Mouse (Mus musculus): ENCODE measurements around the gene Myo19. TPM values are rescaled to one million over a fixed set of nuclear protein-coding genes. Genes with fewer than 3 reads are reported as not detected.

Gene Myo19
- 3.4 and 5.2 TPM in 2 replicates for polyA plus RNA-seq (2015; fragmentation: Nextera tagmentation; extraction: Ambion mirVana)

- H3K9ac ChIP-seq = peak within 1 kb of the TSS; percentile 90
- H3K36me3 ChIP-seq = peaks cover 41% of the 10 kb centered on the region
- ATAC-seq (ENCODE audit: low read depth) = peak; percentile 94
- DNase-seq = peak; percentile 82
- H3K27me3 ChIP-seq = no peaks in the 10 kb centered on the region
- H3K4me1 ChIP-seq (replicated peaks) = peaks cover 44% of the 10 kb centered on the region
- H3K9me3 ChIP-seq (replicated peaks) = no peaks in the 10 kb centered on the region
- peak within 1 kb of the TSS; percentile 100 for H3K4me2 ChIP-seq
- under 1% methylated on average over 81 of the region's 81 CpGs for WGBS (ENCODE audit: insufficient replicate concordance)
- peak within 1 kb of the TSS; percentile 91 for H3K27ac ChIP-seq
- H3K4me3 ChIP-seq (replicated peaks) = peak within 1 kb of the TSS; percentile 88
These were observed at the start of gene Myo19, which contains the start of gene Pigw for GRCm38 (mm10) chr11:84879772-84880464. Gene Myo19, plus strand, starts transcription at chr11:84880148. Gene Pigw, minus strand, starts transcription at chr11:84880285.

DNA sequence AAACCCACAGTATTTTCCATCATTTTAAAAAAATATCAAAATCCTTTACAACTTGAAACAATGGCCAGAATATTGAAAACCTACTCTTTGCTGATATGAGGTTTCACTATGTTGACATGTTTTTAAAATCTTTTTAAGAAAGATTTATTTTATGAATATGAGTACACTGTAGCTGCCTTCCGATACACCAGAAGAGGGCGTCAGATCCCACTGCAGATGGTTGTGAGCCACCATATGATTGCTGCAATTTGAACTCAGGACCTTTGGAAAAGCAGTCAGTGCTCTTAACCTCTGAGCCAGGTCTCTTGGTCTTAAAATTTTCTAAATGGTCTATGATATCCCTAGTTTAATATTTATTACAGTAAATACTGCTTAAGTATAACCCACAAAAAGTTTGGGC lies 40.6 kb upstream of the Myo19 start:
- Histone ChIP-seq H3K36me3 (peaks cover 92% of the 10 kb centered on the region), H3K4me2 (no peak overlapping the region), H3K27ac (no peak overlapping the region), H3K4me1 (replicated peaks) (no peaks in the 10 kb centered on the region), H3K9me3 (replicated peaks) (no peaks in the 10 kb centered on the region), H3K4me3 (replicated peaks) (no peak overlapping the region), H3K9ac (no peak overlapping the region), H3K27me3 (no peaks in the 10 kb centered on the region)
- ATAC-seq (ENCODE audit: low read depth) = no peak
- DNase-seq = no peak
- 74% methylated on average over 2 of the region's 2 CpGs for WGBS (ENCODE audit: insufficient replicate concordance)

- 93% methylated on average over 15 of the region's 15 CpGs for WGBS (ENCODE audit: insufficient replicate concordance)
- DNase-seq = no peak
- no peaks in the 10 kb centered on the region for H3K9me3 ChIP-seq (replicated peaks)
- H3K27ac ChIP-seq = no peak overlapping the region
- no peaks in the 10 kb centered on the region for H3K4me1 ChIP-seq (replicated peaks)
- H3K4me2 ChIP-seq = no peak overlapping the region
- no peak overlapping the region for H3K4me3 ChIP-seq (replicated peaks)
- no peak overlapping the region for H3K9ac ChIP-seq
- H3K27me3 ChIP-seq = no peaks in the 10 kb centered on the region
- no peak for ATAC-seq (ENCODE audit: low read depth)
- H3K36me3 ChIP-seq = peaks cover 83% of the 10 kb centered on the region
These were observed 33.0 kb upstream of the Myo19 start for GRCm38 (mm10) chr11:84846741-84847474.

- no peak overlapping the region for H3K27ac ChIP-seq
- no peak overlapping the region for H3K4me3 ChIP-seq (replicated peaks)
- no peaks in the 10 kb centered on the region for H3K4me1 ChIP-seq (replicated peaks)
- no peaks in the 10 kb centered on the region for H3K9me3 ChIP-seq (replicated peaks)
- H3K4me2 ChIP-seq = no peak overlapping the region
- H3K36me3 ChIP-seq = peaks cover 82% of the 10 kb centered on the region
- 83% methylated on average over 7 of the region's 7 CpGs for WGBS (ENCODE audit: insufficient replicate concordance)
- ATAC-seq (ENCODE audit: low read depth) (no peak), DNase-seq (no peak)
- no peaks in the 10 kb centered on the region for H3K27me3 ChIP-seq
- no peak overlapping the region for H3K9ac ChIP-seq
These were observed 32.4 kb upstream of the Myo19 start for GRCm38 (mm10) chr11:84847475-84848090.

GRCm38 (mm10) chr11:84855285-84855684 lies 24.7 kb upstream of the Myo19 start:
- ATAC-seq (ENCODE audit: low read depth) = no peak
- Histone ChIP-seq H3K9ac (no peak overlapping the region), H3K4me3 (replicated peaks) (no peak overlapping the region), H3K4me2 (no peak overlapping the region), H3K27ac (no peak overlapping the region), H3K4me1 (replicated peaks) (no peaks in the 10 kb centered on the region), H3K9me3 (replicated peaks) (no peaks in the 10 kb centered on the region), H3K36me3 (peaks cover 87% of the 10 kb centered on the region), H3K27me3 (no peaks in the 10 kb centered on the region)
- no peak for DNase-seq
- 95% methylated on average over 6 of the region's 6 CpGs for WGBS (ENCODE audit: insufficient replicate concordance)

DNA sequence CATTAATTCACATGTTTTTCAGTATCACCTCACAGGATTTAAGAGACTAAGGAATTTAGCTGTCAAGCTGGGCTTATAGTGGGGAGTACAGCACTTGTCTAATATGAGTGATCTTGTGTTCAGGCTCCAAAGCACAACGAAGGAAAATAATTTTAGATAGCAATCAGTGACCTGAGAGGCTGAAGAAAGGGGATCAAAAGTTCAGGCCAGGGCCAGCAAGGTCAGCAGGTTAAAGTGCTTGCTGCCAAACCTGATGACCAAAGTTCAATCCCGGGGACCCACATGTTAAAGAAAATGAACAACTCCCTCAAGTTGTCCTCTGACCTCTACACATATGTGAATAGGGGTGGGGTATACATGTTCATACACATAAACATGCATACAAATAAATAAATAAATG lies 14.7 kb upstream of the Myo19 start:
- H3K27ac ChIP-seq = no peak overlapping the region

GRCm38 (mm10) chr11:84867586-84867985 lies 12.4 kb upstream of the Myo19 start:
- no peaks in the 10 kb centered on the region for H3K9me3 ChIP-seq (replicated peaks)
- peak overlapping the region; percentile 56 for H3K4me3 ChIP-seq (replicated peaks)
- H3K9ac ChIP-seq = peak overlapping the region; percentile 70
- peak overlapping the region; percentile 25; the same call in 1 of the 2 replicates for H3K27ac ChIP-seq
- WGBS (ENCODE audit: insufficient replicate concordance) = 68% methylated on average over 2 of the region's 2 CpGs
- peak overlapping the region; percentile 69 for H3K4me2 ChIP-seq
- peaks cover 47% of the 10 kb centered on the region for H3K4me1 ChIP-seq (replicated peaks)
- ATAC-seq (ENCODE audit: low read depth) (no peak), DNase-seq (no peak)
- H3K27me3 ChIP-seq = no peaks in the 10 kb centered on the region
- H3K36me3 ChIP-seq = peaks cover 35% of the 10 kb centered on the region

More for the DNA sequence above, 14.7 kb upstream of the Myo19 start:
- ATAC-seq (ENCODE audit: low read depth) (no peak), DNase-seq (no peak)
- Histone ChIP-seq H3K9me3 (replicated peaks) (no peaks in the 10 kb centered on the region), H3K4me3 (replicated peaks) (peak overlapping the region; percentile 18), H3K4me1 (replicated peaks) (peaks cover 54% of the 10 kb centered on the region), H3K4me2 (peak overlapping the region; percentile 48), H3K9ac (peak overlapping the region; percentile 51; the same call in 1 of the 2 replicates), H3K27me3 (no peaks in the 10 kb centered on the region), H3K36me3 (peaks cover 56% of the 10 kb centered on the region)
- WGBS (ENCODE audit: insufficient replicate concordance) = 57% methylated on average over 2 of the region's 2 CpGs

GRCm38 (mm10) chr11:84868786-84869259 lies 11.1 kb upstream of the Myo19 start:
- Histone ChIP-seq H3K4me2 (peak overlapping the region; percentile 78), H3K27ac (peak overlapping the region; percentile 100), H3K27me3 (no peaks in the 10 kb centered on the region), H3K4me1 (replicated peaks) (peaks cover 51% of the 10 kb centered on the region), H3K9me3 (replicated peaks) (no peaks in the 10 kb centered on the region), H3K9ac (peak overlapping the region; percentile 100), H3K36me3 (peaks cover 25% of the 10 kb centered on the region), H3K4me3 (replicated peaks) (peak overlapping the region; percentile 100)
- DNase-seq (no peak), ATAC-seq (ENCODE audit: low read depth) (no peak)
- 2% methylated on average over 7 of the region's 7 CpGs for WGBS (ENCODE audit: insufficient replicate concordance)

DNA sequence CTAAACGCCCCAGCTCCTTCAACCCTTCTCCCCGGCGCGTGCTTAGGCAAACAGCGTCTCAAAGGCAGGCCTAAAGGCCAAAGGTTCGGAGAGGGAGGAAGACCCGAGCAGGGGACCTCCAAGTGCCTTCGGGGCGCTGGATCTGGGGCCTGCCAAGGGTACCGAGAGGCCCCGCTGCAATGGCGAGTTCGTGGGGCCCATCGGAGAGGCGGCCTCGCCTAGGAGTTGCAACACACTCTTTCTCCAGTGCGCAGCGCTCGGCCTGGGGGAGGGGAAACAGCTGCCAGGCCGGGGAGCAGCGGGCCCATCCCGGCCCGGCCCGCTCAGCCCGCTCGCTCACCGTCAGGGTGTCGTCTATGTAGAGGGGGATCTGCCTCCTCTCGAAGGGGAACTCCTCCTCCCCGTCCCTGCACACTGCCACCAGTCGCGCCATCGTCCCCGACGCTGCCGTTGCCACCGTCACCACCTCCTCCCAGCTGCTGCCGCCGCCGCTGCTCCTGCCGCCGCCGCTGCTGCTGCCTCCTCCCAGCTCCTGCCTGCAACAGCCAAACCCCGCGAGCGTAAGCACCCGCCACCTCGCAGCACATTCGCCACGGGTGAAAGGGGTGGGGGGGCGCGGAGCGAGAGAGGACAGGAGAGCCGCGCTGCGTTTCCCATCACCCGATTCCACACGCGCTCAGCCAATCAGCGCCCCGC lies 10.3 kb upstream of the Myo19 start:
- DNase-seq = peak; percentile 85
- ATAC-seq (ENCODE audit: low read depth) = peak; percentile 58
- Histone ChIP-seq H3K27ac (peak overlapping the region; percentile 100), H3K4me2 (peak overlapping the region; percentile 78), H3K4me1 (replicated peaks) (peaks cover 52% of the 10 kb centered on the region), H3K9me3 (replicated peaks) (no peaks in the 10 kb centered on the region), H3K4me3 (replicated peaks) (peak overlapping the region; percentile 100), H3K9ac (peak overlapping the region; percentile 100), H3K27me3 (no peaks in the 10 kb centered on the region), H3K36me3 (peaks cover 18% of the 10 kb centered on the region; the same call in 1 of the 2 replicates)
- WGBS (ENCODE audit: insufficient replicate concordance) = under 1% methylated on average over 56 of the region's 61 CpGs

DNA sequence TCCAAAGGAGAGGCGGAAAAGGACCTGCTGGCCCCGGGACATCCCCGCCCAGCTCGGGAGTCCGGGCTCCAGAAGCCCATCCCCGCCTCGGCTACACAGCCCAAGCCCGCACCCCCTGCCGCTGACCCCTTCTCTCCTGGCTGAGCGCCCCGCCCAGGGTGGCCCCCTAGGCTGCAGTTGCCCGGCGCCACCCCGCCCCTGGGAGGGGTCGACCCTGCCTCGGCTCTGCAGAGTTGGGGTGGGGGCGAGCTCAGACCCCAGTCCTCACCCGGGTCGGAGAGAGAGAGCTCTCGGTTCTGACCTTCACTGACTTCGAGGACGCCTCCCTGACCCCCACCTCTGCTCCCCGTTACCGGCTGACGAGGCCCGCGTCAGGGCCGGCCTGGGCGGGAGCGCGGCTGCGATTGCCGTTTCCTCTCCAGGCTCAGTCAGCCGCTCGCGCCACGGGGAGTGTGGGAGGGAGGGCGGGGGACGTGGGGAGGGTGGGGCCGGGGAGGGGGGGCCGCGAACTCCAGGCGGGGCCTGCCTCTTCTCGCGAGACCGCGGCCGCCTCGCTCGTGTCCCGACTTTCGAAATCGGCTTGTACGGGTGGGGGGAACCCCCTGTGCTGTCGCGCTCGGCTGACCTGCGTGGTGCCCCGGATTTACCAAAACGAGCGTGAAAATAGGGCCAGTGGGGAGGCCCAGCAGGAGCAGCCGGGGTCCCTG lies 9.5 kb upstream of the Myo19 start, which contains the start of gene Ggnbp2:
Gene Ggnbp2 (minus strand): TSS at position 481 of the 707 bp plus-strand sequence.
- Histone ChIP-seq H3K27ac (peak within 1 kb of the TSS; percentile 100), H3K9me3 (replicated peaks) (no peaks in the 10 kb centered on the region), H3K4me3 (replicated peaks) (peak within 1 kb of the TSS; percentile 100), H3K9ac (peak within 1 kb of the TSS; percentile 100), H3K4me2 (peak within 1 kb of the TSS; percentile 78), H3K27me3 (no peaks in the 10 kb centered on the region), H3K4me1 (replicated peaks) (peaks cover 46% of the 10 kb centered on the region), H3K36me3 (peaks cover 13% of the 10 kb centered on the region; the same call in 1 of the 2 replicates)
- under 1% methylated on average over 49 of the region's 62 CpGs for WGBS (ENCODE audit: insufficient replicate concordance)
- ATAC-seq (ENCODE audit: low read depth) (peak; percentile 79), DNase-seq (peak; percentile 83)

Data from liver, embryonic 13.5 days (tissue).